Mouse (Mus musculus): ENCODE results near the gene Nolc1. TPM values are rescaled to one million over a fixed set of nuclear protein-coding genes. Genes with fewer than 3 reads are reported as not detected.
A peak's percentile ranks its signal among the peaks of the same experiment; 100 is the strongest.

The Nolc1 gene
- polyA plus RNA-seq, 1 experiment from 2014 or later, result 53.8 TPM

DNA sequence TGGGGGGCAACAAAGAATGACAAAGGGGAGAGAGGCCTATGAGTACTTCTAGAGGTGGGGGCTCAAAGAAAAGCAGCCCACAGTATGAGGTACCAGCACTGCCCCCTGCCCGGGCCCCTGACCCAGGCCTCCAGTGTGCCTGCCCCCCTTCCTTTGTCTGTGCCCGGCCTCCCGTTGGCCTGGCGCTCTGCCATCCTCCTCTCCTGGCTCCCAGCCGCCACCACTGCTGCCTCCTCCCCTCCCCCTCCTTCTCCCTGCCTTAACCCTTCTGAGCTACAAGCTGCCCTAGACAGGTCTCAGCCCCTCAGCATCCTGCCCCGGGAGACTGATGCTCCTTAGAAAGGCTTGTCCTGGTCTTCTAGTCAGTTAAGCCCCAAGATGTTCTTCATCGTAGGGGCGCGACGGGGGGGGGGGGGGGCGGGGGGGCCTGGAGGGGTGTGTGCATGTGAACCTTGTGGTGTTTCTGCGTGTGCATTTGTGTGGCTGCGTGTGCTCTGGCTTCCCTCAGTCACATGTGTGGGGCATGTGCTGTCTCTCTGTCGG, 33.7 kb upstream of the Nolc1 start:
- peak; percentile 26 for ATAC-seq (replicated peaks; ENCODE audit: extremely low read depth, insufficient read depth, low FRiP score)
- H3K27ac ChIP-seq (ENCODE audit: low read length), result peak overlapping the region; percentile 99
- H3K36me3 ChIP-seq (ENCODE audit: control insufficient read depth, insufficient read depth), result no peaks in the 10 kb centered on the region
- H3K4me1 ChIP-seq (ENCODE audit: control insufficient read depth, insufficient read depth, low read length), result peaks cover 73% of the 10 kb centered on the region
- 0% methylated on average over 14 of the region's 14 CpGs for WGBS
- H3K4me3 ChIP-seq (ENCODE audit: low read length), result peak overlapping the region; percentile 98
- no peaks in the 10 kb centered on the region for H3K9me3 ChIP-seq (replicated peaks; ENCODE audit: control insufficient read depth, low read length)
- H3K9ac ChIP-seq (ENCODE audit: low read length), result peak overlapping the region; percentile 97
- no peaks in the 10 kb centered on the region for H3K27me3 ChIP-seq (ENCODE audit: control insufficient read depth, insufficient read depth, low read length)
- H3K4me2 ChIP-seq (ENCODE audit: low read depth, low read length), result peak overlapping the region; percentile 97

DNA sequence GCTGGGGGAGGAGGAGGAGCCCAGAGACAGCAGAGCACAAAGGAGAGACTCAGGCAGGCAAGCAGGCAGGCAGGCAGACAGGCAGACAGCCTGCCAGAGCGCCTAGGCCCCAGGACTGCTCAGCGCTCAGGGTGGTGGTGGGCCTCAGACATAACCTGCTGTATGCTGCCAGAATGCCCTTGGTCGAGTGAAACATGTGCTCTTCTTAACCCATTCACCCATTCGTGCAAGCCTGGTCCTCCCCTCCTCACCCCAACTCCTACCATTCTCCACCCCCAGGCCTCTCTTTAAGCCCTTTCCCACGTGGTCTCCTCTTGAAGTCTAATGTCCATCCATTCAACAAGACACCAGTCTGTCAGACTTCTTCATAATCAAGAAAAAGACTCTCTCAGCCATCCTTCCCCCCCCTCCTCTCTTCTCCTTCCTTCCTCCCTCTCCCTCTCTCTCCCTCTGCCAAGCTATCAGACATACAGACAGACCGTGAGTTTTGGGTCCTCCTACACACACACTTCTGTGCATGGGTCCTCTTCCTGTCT, 33.1 kb upstream of the Nolc1 start:
- ATAC-seq (replicated peaks; ENCODE audit: extremely low read depth, insufficient read depth, low FRiP score), result no peak
- Histone ChIP-seq H3K27ac (ENCODE audit: low read length) (peak overlapping the region; percentile 99), H3K9ac (ENCODE audit: low read length) (peak overlapping the region; percentile 97), H3K27me3 (ENCODE audit: control insufficient read depth, insufficient read depth, low read length) (no peaks in the 10 kb centered on the region), H3K4me2 (ENCODE audit: low read depth, low read length) (peak overlapping the region; percentile 97), H3K9me3 (replicated peaks; ENCODE audit: control insufficient read depth, low read length) (no peaks in the 10 kb centered on the region), H3K4me1 (ENCODE audit: control insufficient read depth, insufficient read depth, low read length) (peaks cover 70% of the 10 kb centered on the region), H3K36me3 (ENCODE audit: control insufficient read depth, insufficient read depth) (no peaks in the 10 kb centered on the region), H3K4me3 (ENCODE audit: low read length) (peak overlapping the region; percentile 98)
- WGBS, result 4% methylated on average over 6 of the region's 6 CpGs

DNA sequence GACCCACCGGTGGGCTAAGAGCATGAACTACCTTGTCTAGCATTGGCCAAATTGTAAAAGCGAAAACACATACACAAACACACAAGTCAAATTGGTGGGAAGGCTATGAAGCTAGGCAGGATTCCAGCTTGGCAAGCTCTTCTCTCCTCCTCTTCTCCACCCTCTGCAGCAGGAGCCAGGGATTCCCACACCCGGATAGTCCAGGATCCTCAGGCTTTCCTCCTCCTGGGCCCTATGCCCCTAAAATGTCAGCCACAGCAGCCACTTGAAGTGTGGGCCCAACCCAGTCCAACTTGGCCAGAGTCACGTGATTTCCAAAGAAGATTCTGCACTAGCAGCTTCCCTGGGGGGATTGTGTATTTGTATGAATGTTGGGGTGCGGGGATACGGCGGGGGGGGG, 32.3 kb upstream of the Nolc1 start:
- WGBS, result 57% methylated on average over 7 of the region's 7 CpGs
- Histone ChIP-seq H3K9ac (ENCODE audit: low read length) (peak overlapping the region; percentile 97), H3K4me2 (ENCODE audit: low read depth, low read length) (peak overlapping the region; percentile 97), H3K4me3 (ENCODE audit: low read length) (peak overlapping the region; percentile 98), H3K27ac (ENCODE audit: low read length) (peak overlapping the region; percentile 99), H3K27me3 (ENCODE audit: control insufficient read depth, insufficient read depth, low read length) (no peaks in the 10 kb centered on the region), H3K4me1 (ENCODE audit: control insufficient read depth, insufficient read depth, low read length) (peaks cover 62% of the 10 kb centered on the region), H3K9me3 (replicated peaks; ENCODE audit: control insufficient read depth, low read length) (no peaks in the 10 kb centered on the region), H3K36me3 (ENCODE audit: control insufficient read depth, insufficient read depth) (no peaks in the 10 kb centered on the region)
- no peak for ATAC-seq (replicated peaks; ENCODE audit: extremely low read depth, insufficient read depth, low FRiP score)

DNA sequence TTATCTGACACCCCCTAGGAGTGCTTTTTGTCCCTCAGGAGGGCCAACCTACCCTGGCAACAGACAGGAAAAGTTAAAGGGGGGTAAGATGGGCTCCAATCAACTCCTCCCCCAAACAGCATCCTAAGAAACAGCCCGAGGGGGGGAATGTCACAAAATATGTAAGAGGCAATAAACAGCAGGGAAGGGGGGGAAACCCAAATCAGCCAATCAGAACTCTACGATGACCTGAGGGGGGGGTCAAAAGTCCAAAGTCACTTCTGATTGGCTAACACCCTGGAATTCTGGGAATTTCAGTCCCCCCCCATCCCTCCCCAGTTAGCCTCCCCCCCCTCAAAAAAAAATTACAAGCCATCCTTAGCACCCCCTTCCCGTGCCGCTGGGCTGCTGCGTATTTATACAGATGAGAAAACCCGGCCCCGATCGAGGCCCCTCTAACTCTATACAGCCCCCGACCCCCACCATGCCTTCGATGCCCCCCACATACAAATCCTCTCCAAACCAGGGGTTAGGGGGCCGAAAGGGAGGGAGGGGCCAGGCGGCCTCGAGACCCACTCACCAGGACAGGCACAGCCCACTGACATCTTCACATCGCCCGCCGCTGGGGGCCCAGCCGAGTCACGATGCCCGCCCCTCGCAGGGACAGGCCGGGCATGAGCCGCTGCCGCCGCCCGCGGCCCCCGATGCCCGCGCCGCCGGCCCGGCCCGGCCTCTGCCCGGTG, 31.2 kb upstream of the Nolc1 start, which contains the start of gene Pprc1:
Gene Pprc1 (plus strand): TSS at position 616 of the 722 bp plus-strand sequence.
- H3K27me3 ChIP-seq (ENCODE audit: control insufficient read depth, insufficient read depth, low read length), result no peaks in the 10 kb centered on the region
- peak within 1 kb of the TSS; percentile 97 for H3K4me2 ChIP-seq (ENCODE audit: low read depth, low read length)
- no peak for ATAC-seq (replicated peaks; ENCODE audit: extremely low read depth, insufficient read depth, low FRiP score)
- no peaks in the 10 kb centered on the region for H3K36me3 ChIP-seq (ENCODE audit: control insufficient read depth, insufficient read depth)
- peak within 1 kb of the TSS; percentile 99 for H3K27ac ChIP-seq (ENCODE audit: low read length)
- H3K9ac ChIP-seq (ENCODE audit: low read length), result peak within 1 kb of the TSS; percentile 97
- peaks cover 57% of the 10 kb centered on the region for H3K4me1 ChIP-seq (ENCODE audit: control insufficient read depth, insufficient read depth, low read length)
- no peaks in the 10 kb centered on the region for H3K9me3 ChIP-seq (replicated peaks; ENCODE audit: control insufficient read depth, low read length)
- WGBS, result under 1% methylated on average over 27 of the region's 34 CpGs
- peak within 1 kb of the TSS; percentile 98 for H3K4me3 ChIP-seq (ENCODE audit: low read length)

DNA sequence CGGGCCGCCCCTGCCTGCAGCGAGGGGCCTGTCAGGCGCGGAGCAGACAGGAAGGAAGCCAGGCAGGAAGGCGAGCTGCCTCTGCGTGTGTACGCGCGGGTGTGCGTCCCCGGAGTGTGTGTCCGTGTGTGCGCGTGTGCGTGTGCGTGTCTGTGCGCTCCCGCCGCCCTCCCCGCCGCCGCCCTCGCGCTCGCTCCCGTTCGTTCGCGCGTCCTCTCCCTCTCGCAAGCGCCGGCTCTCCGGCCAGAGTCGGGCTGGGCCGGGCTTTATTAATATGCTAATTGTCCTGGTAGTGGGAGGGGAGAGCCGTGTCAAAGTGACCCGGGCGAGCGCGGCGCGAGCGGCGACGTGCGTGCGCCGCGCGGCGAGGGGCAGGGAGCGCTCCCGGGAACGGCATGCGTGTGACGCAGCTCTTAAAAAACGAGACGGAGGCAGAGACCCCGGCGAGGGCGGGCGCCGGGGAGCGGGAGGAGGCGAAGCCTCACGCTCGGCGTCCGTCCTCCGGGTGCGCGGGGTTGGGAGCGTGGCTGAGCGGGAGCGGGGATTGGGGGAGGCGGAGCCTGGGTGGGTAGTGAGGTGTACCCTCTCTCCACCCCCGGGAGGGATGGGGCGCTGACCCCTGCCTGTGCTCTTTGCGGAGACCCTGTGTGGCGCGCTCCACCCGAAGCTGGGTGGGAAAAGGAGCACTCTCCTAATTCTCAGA, 30.5 kb upstream of the Nolc1 start, which contains the start of gene Ldb1:
Gene Ldb1 (minus strand): TSS at position 222 of the 703 bp plus-strand sequence.
- H3K9me3 ChIP-seq (replicated peaks; ENCODE audit: control insufficient read depth, low read length), result no peaks in the 10 kb centered on the region
- H3K9ac ChIP-seq (ENCODE audit: low read length), result peak within 1 kb of the TSS; percentile 97
- H3K27ac ChIP-seq (ENCODE audit: low read length), result peak within 1 kb of the TSS; percentile 99
- H3K4me3 ChIP-seq (ENCODE audit: low read length), result peak within 1 kb of the TSS; percentile 98
- peaks cover 53% of the 10 kb centered on the region for H3K4me1 ChIP-seq (ENCODE audit: control insufficient read depth, insufficient read depth, low read length)
- ATAC-seq (replicated peaks; ENCODE audit: extremely low read depth, insufficient read depth, low FRiP score), result peak; percentile 75
- 0% methylated on average over 75 of the region's 84 CpGs for WGBS
- H3K4me2 ChIP-seq (ENCODE audit: low read depth, low read length), result peak within 1 kb of the TSS; percentile 97
- H3K36me3 ChIP-seq (ENCODE audit: control insufficient read depth, insufficient read depth), result no peaks in the 10 kb centered on the region
- H3K27me3 ChIP-seq (ENCODE audit: control insufficient read depth, insufficient read depth, low read length), result no peaks in the 10 kb centered on the region

- 3% methylated on average over 7 of the region's 7 CpGs for WGBS
- peaks cover 47% of the 10 kb centered on the region for H3K4me1 ChIP-seq (ENCODE audit: control insufficient read depth, insufficient read depth, low read length)
- peak overlapping the region; percentile 97 for H3K4me2 ChIP-seq (ENCODE audit: low read depth, low read length)
These were observed 29.9 kb upstream of the Nolc1 start for GRCm38 (mm10) chr19:46045696-46046311.

DNA sequence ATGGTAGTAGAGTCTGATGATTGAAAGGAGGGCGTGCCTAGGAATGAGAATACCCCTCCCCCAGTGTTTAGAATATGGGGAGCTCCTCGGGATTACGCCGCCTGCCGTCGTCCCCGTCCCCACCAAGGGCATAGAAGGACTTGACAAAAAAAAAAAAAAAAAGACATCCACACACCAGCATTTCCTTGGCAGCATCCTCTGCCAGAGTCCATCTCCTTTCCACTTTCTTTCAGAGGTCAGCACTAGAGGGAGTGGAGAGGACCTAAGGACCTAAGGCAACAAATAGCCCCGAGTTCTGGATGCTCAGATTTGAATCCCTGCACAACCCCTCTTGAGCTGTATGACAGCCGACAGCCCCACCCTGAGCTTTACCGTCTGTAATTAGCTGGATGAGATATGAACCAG, 29.0 kb upstream of the Nolc1 start:
- Histone ChIP-seq H3K4me1 (ENCODE audit: control insufficient read depth, insufficient read depth, low read length) (peaks cover 39% of the 10 kb centered on the region), H3K36me3 (ENCODE audit: control insufficient read depth, insufficient read depth) (no peaks in the 10 kb centered on the region), H3K27ac (ENCODE audit: low read length) (peak overlapping the region; percentile 99), H3K4me2 (ENCODE audit: low read depth, low read length) (peak overlapping the region; percentile 97), H3K27me3 (ENCODE audit: control insufficient read depth, insufficient read depth, low read length) (no peaks in the 10 kb centered on the region), H3K4me3 (ENCODE audit: low read length) (no peak overlapping the region), H3K9me3 (replicated peaks; ENCODE audit: control insufficient read depth, low read length) (no peaks in the 10 kb centered on the region), H3K9ac (ENCODE audit: low read length) (peak overlapping the region; percentile 15; the same call in 1 of the 2 replicates)
- ATAC-seq (replicated peaks; ENCODE audit: extremely low read depth, insufficient read depth, low FRiP score), result no peak
- WGBS, result 5% methylated on average over 10 of the region's 10 CpGs

More at GRCm38 (mm10) chr19:46045696-46046311, 29.9 kb upstream of the Nolc1 start:
- Histone ChIP-seq H3K4me3 (ENCODE audit: low read length) (peak overlapping the region; percentile 98), H3K36me3 (ENCODE audit: control insufficient read depth, insufficient read depth) (no peaks in the 10 kb centered on the region), H3K9me3 (replicated peaks; ENCODE audit: control insufficient read depth, low read length) (no peaks in the 10 kb centered on the region), H3K27ac (ENCODE audit: low read length) (peak overlapping the region; percentile 99), H3K9ac (ENCODE audit: low read length) (peak overlapping the region; percentile 97), H3K27me3 (ENCODE audit: control insufficient read depth, insufficient read depth, low read length) (no peaks in the 10 kb centered on the region)
- peak; percentile 29 for ATAC-seq (replicated peaks; ENCODE audit: extremely low read depth, insufficient read depth, low FRiP score)

GRCm38 (mm10) chr19:46047426-46047825, 28.2 kb upstream of the Nolc1 start:
- Histone ChIP-seq H3K9ac (ENCODE audit: low read length) (no peak overlapping the region), H3K27me3 (ENCODE audit: control insufficient read depth, insufficient read depth, low read length) (no peaks in the 10 kb centered on the region), H3K4me3 (ENCODE audit: low read length) (no peak overlapping the region), H3K27ac (ENCODE audit: low read length) (no peak overlapping the region), H3K36me3 (ENCODE audit: control insufficient read depth, insufficient read depth) (no peaks in the 10 kb centered on the region), H3K4me2 (ENCODE audit: low read depth, low read length) (no peak overlapping the region), H3K9me3 (replicated peaks; ENCODE audit: control insufficient read depth, low read length) (no peaks in the 10 kb centered on the region), H3K4me1 (ENCODE audit: control insufficient read depth, insufficient read depth, low read length) (peaks cover 33% of the 10 kb centered on the region)
- ATAC-seq (replicated peaks; ENCODE audit: extremely low read depth, insufficient read depth, low FRiP score), result no peak
- 66% methylated on average over 2 of the region's 2 CpGs for WGBS

Data from heart, embryonic 16.5 days (tissue).